ENCODE assay signal across 8 mouse cellular contexts in the genomic region with DNA sequence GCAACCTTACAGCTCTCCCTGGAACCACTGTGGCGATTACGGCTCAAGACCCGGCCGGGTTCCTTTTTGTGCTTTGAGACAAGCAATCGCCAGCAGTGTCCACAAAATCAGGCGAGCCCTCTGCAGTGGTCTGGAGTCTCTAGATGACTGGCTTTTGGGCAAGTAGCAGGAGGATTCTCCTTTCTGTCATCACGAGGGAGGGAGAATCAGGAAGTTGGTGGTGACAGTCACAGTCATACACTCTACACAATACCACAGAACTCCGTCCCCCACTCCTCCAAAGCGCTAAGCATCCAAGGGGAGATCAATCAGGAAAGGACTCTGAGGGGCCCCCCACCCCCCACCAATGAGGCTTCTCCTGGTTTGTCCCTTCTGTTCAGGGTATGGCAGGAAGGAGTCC. TPM values are rescaled to one million over a fixed set of nuclear protein-coding genes. Genes with fewer than 3 reads are reported as not detected.
DNase-seq lines count a peak whose midpoint lies in the region; ATAC-seq and TF ChIP-seq lines count a peak whose summit lies in the region.

No protein-coding gene starts in this region.

- peak overlapping the region; percentile 62 for H3K4me2 ChIP-seq in heart, embryonic 13.5 days
- peak overlapping the region; percentile 58 for H3K4me2 ChIP-seq in hindbrain, embryonic 15.5 days
- peak overlapping the region; percentile 64 for H3K4me2 ChIP-seq in midbrain, embryonic 13.5 days (replicated peaks)

- H3K9ac ChIP-seq in heart, embryonic 13.5 days, result peak overlapping the region; percentile 50; the same call in 1 of the 2 replicates
- H3K9ac ChIP-seq in MEL (ENCODE audit: control insufficient read depth, low read depth, low read length, poor library complexity, severe bottlenecking), result peak overlapping the region; percentile 78
- H3K9ac ChIP-seq in hindbrain, embryonic 15.5 days, result no peak overlapping the region
- H3K9ac ChIP-seq in midbrain, embryonic 13.5 days (replicated peaks), result peak overlapping the region; percentile 49; the same call in 1 of the 2 replicates

- TF ChIP-seq EP300 in MEL (IDR thresholded peaks at IDR 0.05; ENCODE audit: low read depth in 1 of 2, low read length in 2 of 2), result peak in 1 of 2 experiments; percentile 33; a peak in 1 of 4 replicates

- H3K4me1 ChIP-seq in heart, embryonic 13.5 days, result peaks cover 19% of the 10 kb centered on the region
- peaks cover 5 to 19% of the 10 kb centered on the region in 2 experiments for H3K4me1 ChIP-seq in MEL (ENCODE audit: control insufficient read depth in 1 of 2, insufficient read depth in 2 of 2, low read length in 2 of 2)
- H3K4me1 ChIP-seq in hindbrain, embryonic 15.5 days (replicated peaks), result peaks cover 10% of the 10 kb centered on the region
- H3K4me1 ChIP-seq in midbrain, embryonic 13.5 days (replicated peaks), result peaks cover 13% of the 10 kb centered on the region

- no peak for TF ChIP-seq POLR2A in MEL (IDR thresholded peaks at IDR 0.05; ENCODE audit: control insufficient read depth in 1 of 2, insufficient read depth in 1 of 2, low read depth in 1 of 2, low read length in 2 of 2, poor library complexity in 1 of 2)

- H3K79me2 ChIP-seq in MEL (ENCODE audit: control insufficient read depth, insufficient read depth, low read length, poor library complexity), result peaks cover 1% of the 10 kb centered on the region

- 29% methylated on average over 9 of the region's 9 CpGs for WGBS in heart, embryonic 13.5 days
- WGBS in hindbrain, embryonic 15.5 days, result 28% methylated on average over 9 of the region's 9 CpGs
- 23% methylated on average over 9 of the region's 9 CpGs for WGBS in midbrain, embryonic 13.5 days

- H3K9me3 ChIP-seq in heart, embryonic 13.5 days, result no peaks in the 10 kb centered on the region
- H3K9me3 ChIP-seq in MEL (replicated peaks; ENCODE audit: insufficient read depth, low read length), result no peaks in the 10 kb centered on the region
- H3K9me3 ChIP-seq in hindbrain, embryonic 15.5 days, result no peaks in the 10 kb centered on the region
- no peaks in the 10 kb centered on the region for H3K9me3 ChIP-seq in midbrain, embryonic 13.5 days

- peak overlapping the region; percentile 39 for H3K4me3 ChIP-seq in heart, embryonic 13.5 days
- peak overlapping the region; percentile 70 to 92 for H3K4me3 ChIP-seq in MEL (ENCODE audit: control insufficient read depth in 1 of 2, insufficient read depth in 1 of 2, low read depth in 2 of 2, low read length in 2 of 2)
- peak overlapping the region; percentile 36 for H3K4me3 ChIP-seq in hindbrain, embryonic 15.5 days
- peak overlapping the region; percentile 39 for H3K4me3 ChIP-seq in midbrain, embryonic 13.5 days (replicated peaks)

- ATAC-seq in heart, embryonic 13.5 days (ENCODE audit: extremely low read depth, insufficient number of reproducible peaks, low FRiP score, low TSS enrichment), result no peak
- no peak for ATAC-seq in hindbrain, embryonic 15.5 days (ENCODE audit: low FRiP score, low read depth)
- ATAC-seq in midbrain, embryonic 13.5 days, result 0 out of 2 replicates have a peak, but pooled peaks have one; percentile 17
- ATAC-seq in cerebellum, adult (ENCODE audit: insufficient number of reproducible peaks, low FRiP score, low TSS enrichment), result no peak

- no peak overlapping the region for H3K27ac ChIP-seq in heart, embryonic 13.5 days (replicated peaks)
- no peak overlapping the region for H3K27ac ChIP-seq in MEL (ENCODE audit: control insufficient read depth, low read depth, low read length)
- no peak overlapping the region for H3K27ac ChIP-seq in hindbrain, embryonic 15.5 days (replicated peaks)
- no peak overlapping the region for H3K27ac ChIP-seq in midbrain, embryonic 13.5 days

- no peak for TF ChIP-seq CTCF in MEL (IDR thresholded peaks at IDR 0.05 in 2 of 3, conservative IDR thresholded peaks at IDR 0.05 in 1 of 3; ENCODE audit: control insufficient read depth in 1 of 3, insufficient read depth in 1 of 3, low read depth in 2 of 3, low read length in 3 of 3, poor library complexity in 1 of 3, severe bottlenecking in 1 of 3)

- no peak for DNase-seq in heart, adult 9 months (ENCODE audit: low spot score in 2 of 2)
- peak; percentile 72 for DNase-seq in MEL (ENCODE audit: low read depth, low spot score)
- DNase-seq in yolk sac, embryonic 10.5 days (ENCODE audit: low spot score), result no peak
- no peak for DNase-seq in cerebellum, adult 9-10 months

- peaks cover 73% of the 10 kb centered on the region for H3K27me3 ChIP-seq in heart, embryonic 13.5 days (replicated peaks)
- no peaks in the 10 kb centered on the region for H3K27me3 ChIP-seq in MEL (ENCODE audit: control insufficient read depth in 1 of 2, insufficient read depth in 2 of 2, low read length in 2 of 2)
- peaks cover 37% of the 10 kb centered on the region for H3K27me3 ChIP-seq in hindbrain, embryonic 15.5 days
- H3K27me3 ChIP-seq in midbrain, embryonic 13.5 days, result peaks cover 47% of the 10 kb centered on the region

- H3K36me3 ChIP-seq in heart, embryonic 13.5 days, result no peaks in the 10 kb centered on the region
- H3K36me3 ChIP-seq in MEL (ENCODE audit: control insufficient read depth in 1 of 2, insufficient read depth in 2 of 2, low read length in 2 of 2), result peaks cover 2 to 10% of the 10 kb centered on the region in 2 experiments; a peak in 2 of 4 replicates
- H3K36me3 ChIP-seq in hindbrain, embryonic 15.5 days, result no peaks in the 10 kb centered on the region
- no peaks in the 10 kb centered on the region for H3K36me3 ChIP-seq in midbrain, embryonic 13.5 days

- TF ChIP-seq RAD21 in MEL (IDR thresholded peaks at IDR 0.05; ENCODE audit: low read depth, low read length), result no peak

TF ChIP-seq in MEL, 35 proteins besides CTCF, POLR2A, EP300 and RAD21 (continues in another document):
- TF ChIP-seq ZMIZ1 (IDR thresholded peaks at IDR 0.05; ENCODE audit: low read depth, low read length) (0 out of 2 replicates have a peak, but pooled peaks have one; percentile 20), MYC (IDR thresholded peaks at IDR 0.05; ENCODE audit: low read depth, low read length) (peak; percentile 58; the same call in 1 of the 2 replicates), TCF12 (IDR thresholded peaks at IDR 0.05; ENCODE audit: low read depth, low read length) (peak; percentile 25; the same call in 1 of the 2 replicates), USF2 (IDR thresholded peaks at IDR 0.05; ENCODE audit: borderline replicate concordance in 1 of 2, insufficient read depth in 1 of 2, low read depth in 1 of 2, low read length in 2 of 2) (no peak), NELFE (IDR thresholded peaks at IDR 0.05; ENCODE audit: low read depth, low read length) (no peak), TBP (IDR thresholded peaks at IDR 0.05; ENCODE audit: low read depth, low read length) (no peak), TAL1 (IDR thresholded peaks at IDR 0.05; ENCODE audit: low read length) (no peak), MAZ (IDR thresholded peaks at IDR 0.05; ENCODE audit: low read depth, low read length) (peak; percentile 71; the same call in 1 of the 2 replicates), UBTF (IDR thresholded peaks at IDR 0.05; ENCODE audit: borderline replicate concordance, insufficient read depth, low read depth, low read length) (no peak), GATA1 (IDR thresholded peaks at IDR 0.05; ENCODE audit: low read depth, low read length) (no peak), ZNF384 (IDR thresholded peaks at IDR 0.05; ENCODE audit: low read depth, low read length) (no peak), ELF1 (IDR thresholded peaks at IDR 0.05; ENCODE audit: low read depth, low read length) (peak; percentile 80), RCOR1 (IDR thresholded peaks at IDR 0.05; ENCODE audit: low read depth, low read length) (no peak), MXI1 (IDR thresholded peaks at IDR 0.05; ENCODE audit: low read depth, low read length) (peak; percentile 69), HCFC1 (IDR thresholded peaks at IDR 0.05; ENCODE audit: low read depth, low read length) (0 out of 2 replicates have a peak, but pooled peaks have one; percentile 33), MAFK (IDR thresholded peaks at IDR 0.05; ENCODE audit: borderline replicate concordance, low read depth, low read length) (no peak), USF1 (IDR thresholded peaks at IDR 0.05; ENCODE audit: low read depth, low read length) (peak; percentile 44; the same call in 1 of the 2 replicates)

RNA-seq across cellular contexts. Expression of a gene that starts 0.6 kb away (rescaled TPM):
- polyA plus RNA-seq in heart, embryonic 13.5 days (2015; fragmentation: Nextera tagmentation; extraction: Ambion mirVana), result 0.09 and 0.13 TPM in 2 replicates
- 17.0 and 17.5 TPM in 2 replicates for total RNA-seq in MEL (2012; rRNA removed)
- polyA plus RNA-seq in MEL (2012; ENCODE audit: insufficient read depth in 1 of 2, insufficient read length in 2 of 2, low read depth in 1 of 2, low replicate concordance in 2 of 2, missing spikeins in 1 of 2), result 10 to 100 TPM in 1 of 2 experiments, not detected in 1; 16.1 TPM
- 0.14 and 0.25 TPM in 2 replicates for polyA plus RNA-seq in hindbrain, embryonic 15.5 days (2015; fragmentation: Nextera tagmentation; extraction: Ambion mirVana)
- polyA plus RNA-seq in midbrain, embryonic 13.5 days (2015; fragmentation: Nextera tagmentation; extraction: Ambion mirVana), result not detected in 2 replicates

RNA-seq across cellular contexts. Expression of a gene that starts 33.0 kb away (rescaled TPM):
- 1.0 and 1.1 TPM in 2 replicates for polyA plus RNA-seq in heart, embryonic 13.5 days (2015; fragmentation: Nextera tagmentation; extraction: Ambion mirVana)
- total RNA-seq in MEL (2012; rRNA removed), result 0.35 and 0.72 TPM in 2 replicates
- 1 to 10 TPM in 1 of 2 experiments, not detected in 1; 2.5 TPM for polyA plus RNA-seq in MEL (2012; ENCODE audit: insufficient read depth in 1 of 2, insufficient read length in 2 of 2, low read depth in 1 of 2, low replicate concordance in 2 of 2, missing spikeins in 1 of 2)
- polyA plus RNA-seq in hindbrain, embryonic 15.5 days (2015; fragmentation: Nextera tagmentation; extraction: Ambion mirVana), result 26.7 and 27.1 TPM in 2 replicates
- polyA plus RNA-seq in midbrain, embryonic 13.5 days (2015; fragmentation: Nextera tagmentation; extraction: Ambion mirVana), result 23.3 and 23.4 TPM in 2 replicates

RNA-seq across cellular contexts. Expression of a gene that starts 40.9 kb away (rescaled TPM):
- polyA plus RNA-seq in heart, embryonic 13.5 days (2015; fragmentation: Nextera tagmentation; extraction: Ambion mirVana), result 1.7 TPM in 2 replicates
- 42.2 and 60.3 TPM in 2 replicates for total RNA-seq in MEL (2012; rRNA removed)
- 10 to 100 TPM in 1 of 2 experiments, not detected in 1; 51.4 TPM for polyA plus RNA-seq in MEL (2012; ENCODE audit: insufficient read depth in 1 of 2, insufficient read length in 2 of 2, low read depth in 1 of 2, low replicate concordance in 2 of 2, missing spikeins in 1 of 2)
- polyA plus RNA-seq in hindbrain, embryonic 15.5 days (2015; fragmentation: Nextera tagmentation; extraction: Ambion mirVana), result 1.2 and 1.3 TPM in 2 replicates
- polyA plus RNA-seq in midbrain, embryonic 13.5 days (2015; fragmentation: Nextera tagmentation; extraction: Ambion mirVana), result 0.34 and 1.1 TPM in 2 replicates

RNA-seq across cellular contexts. Expression of a gene that starts 59.2 kb away (rescaled TPM):
- 2.9 and 3.2 TPM in 2 replicates for polyA plus RNA-seq in heart, embryonic 13.5 days (2015; fragmentation: Nextera tagmentation; extraction: Ambion mirVana)
- total RNA-seq in MEL (2012; rRNA removed), result 79.9 and 94.7 TPM in 2 replicates
- polyA plus RNA-seq in MEL (2012; ENCODE audit: insufficient read depth in 1 of 2, insufficient read length in 2 of 2, low read depth in 1 of 2, low replicate concordance in 2 of 2, missing spikeins in 1 of 2), result 100 to 1,000 TPM; 106 to 128 TPM
- 1.6 and 2.2 TPM in 2 replicates for polyA plus RNA-seq in hindbrain, embryonic 15.5 days (2015; fragmentation: Nextera tagmentation; extraction: Ambion mirVana)
- 1.2 and 1.3 TPM in 2 replicates for polyA plus RNA-seq in midbrain, embryonic 13.5 days (2015; fragmentation: Nextera tagmentation; extraction: Ambion mirVana)
